Mouse (Mus musculus): ENCODE measurements around the gene Ugt2b37.
"Not testable (repeated sequence)": the region's sequence is repeated elsewhere in the genome, so short reads cannot be mapped to it uniquely, and the experiment has no call there.

Ugt2b37 gene

DNA sequence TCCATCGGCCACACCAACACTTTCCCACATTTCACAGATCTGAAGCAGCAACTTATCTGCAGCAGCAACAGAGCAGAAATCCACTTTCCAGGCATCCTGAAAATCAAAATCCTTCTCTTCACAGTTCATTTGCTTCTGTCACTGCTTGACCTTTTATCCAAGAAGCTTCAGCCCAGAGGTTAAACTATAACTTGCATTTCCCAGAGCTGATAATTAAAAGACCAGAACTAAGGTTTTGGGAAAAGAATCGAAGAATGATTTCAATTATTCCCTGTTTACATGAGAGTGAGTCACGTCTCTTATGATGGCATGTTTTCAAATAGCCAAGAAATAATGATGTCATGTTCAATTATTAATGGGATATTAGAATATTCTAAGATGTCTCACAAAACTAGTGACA, at the start of gene Ugt2b37:
Gene Ugt2b37 (minus strand): TSS at position 129 of the 400 bp plus-strand sequence.
- DNase-seq (ENCODE audit: low spot score) = not testable (repeated sequence)

DNA sequence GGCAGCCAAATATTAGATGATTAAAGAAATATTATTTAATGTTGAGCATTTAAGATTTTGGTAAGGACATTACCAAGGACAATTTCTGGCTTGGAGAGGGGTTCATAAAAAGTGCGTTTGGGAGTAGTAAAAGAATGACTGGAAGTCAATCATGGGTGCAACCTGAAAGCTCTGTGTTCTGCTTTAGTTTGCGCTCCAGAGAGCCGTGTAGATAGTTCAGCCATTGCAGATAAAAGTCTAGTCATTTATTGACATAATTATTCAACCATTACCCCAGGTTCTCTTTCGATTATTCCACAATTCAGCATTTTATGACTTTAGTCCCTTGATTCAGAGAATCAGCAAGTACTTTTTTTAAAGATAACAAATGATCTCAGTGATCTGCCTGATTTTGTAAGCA, 31.6 kb upstream of the Ugt2b37 start:
- not testable (repeated sequence) for DNase-seq (ENCODE audit: low spot score)

DNA sequence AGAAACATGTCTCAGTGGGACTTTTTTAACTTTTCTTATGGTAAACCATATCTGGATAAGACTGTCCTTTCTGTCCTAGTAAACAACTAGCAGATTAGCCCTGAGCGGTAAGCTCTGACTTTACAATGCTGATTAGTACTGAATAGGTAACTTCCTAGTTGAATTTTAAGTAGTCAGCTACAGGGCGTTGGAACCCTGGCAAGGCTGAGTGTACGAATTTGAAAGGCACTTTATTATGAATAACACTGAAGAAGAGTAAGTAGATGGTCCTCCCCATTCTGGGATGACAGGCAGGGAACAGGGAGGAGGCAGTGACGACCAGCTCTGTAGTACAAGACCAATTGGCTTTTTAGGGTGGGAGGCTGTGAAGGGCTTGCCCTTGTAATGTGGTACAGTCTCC, 21.4 kb upstream of the Ugt2b37 start:
- not testable (repeated sequence) for DNase-seq (ENCODE audit: low spot score)

DNA sequence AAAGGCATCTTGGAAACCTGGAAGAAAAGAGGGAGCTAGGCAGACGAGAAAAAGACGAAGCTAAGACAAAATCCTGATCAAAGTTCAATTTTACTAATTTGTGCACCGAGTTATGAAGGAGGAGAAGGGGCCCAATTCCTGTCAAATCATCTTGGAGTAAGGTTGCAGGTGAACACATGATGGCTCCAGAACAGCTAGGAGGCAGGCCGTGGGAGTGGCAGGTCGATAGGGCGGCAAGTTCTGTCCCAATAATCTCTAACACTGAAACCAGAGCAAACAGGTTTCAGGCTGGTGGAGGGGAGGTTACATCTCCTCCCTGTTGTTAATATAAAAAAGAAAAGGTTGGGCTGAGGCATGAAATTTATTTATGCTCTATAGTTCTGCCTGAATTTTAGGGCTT, 21.0 kb upstream of the Ugt2b37 start:
- no peak for DNase-seq (ENCODE audit: low spot score)

DNA sequence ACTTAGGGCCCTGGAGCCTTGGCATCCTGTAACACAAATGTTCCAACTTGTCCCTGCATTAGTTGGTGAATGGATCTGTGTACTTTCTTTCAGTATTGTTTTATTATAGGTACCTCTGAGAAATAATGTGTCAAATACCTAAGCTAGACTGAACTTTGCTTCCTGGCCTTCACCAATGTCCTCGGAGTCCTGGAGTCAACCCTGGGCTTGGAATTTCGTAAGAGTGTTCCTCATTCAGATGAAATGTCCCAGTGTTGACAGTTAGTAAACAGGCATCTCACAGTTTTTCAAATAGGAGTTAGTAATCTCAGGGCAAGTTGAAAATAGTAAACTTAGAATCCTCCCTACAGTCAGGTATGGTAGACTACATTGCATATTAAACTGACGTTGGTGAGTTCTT, 1.2 kb upstream of the Ugt2b37 start:
- no peak for DNase-seq (ENCODE audit: low spot score)

DNA sequence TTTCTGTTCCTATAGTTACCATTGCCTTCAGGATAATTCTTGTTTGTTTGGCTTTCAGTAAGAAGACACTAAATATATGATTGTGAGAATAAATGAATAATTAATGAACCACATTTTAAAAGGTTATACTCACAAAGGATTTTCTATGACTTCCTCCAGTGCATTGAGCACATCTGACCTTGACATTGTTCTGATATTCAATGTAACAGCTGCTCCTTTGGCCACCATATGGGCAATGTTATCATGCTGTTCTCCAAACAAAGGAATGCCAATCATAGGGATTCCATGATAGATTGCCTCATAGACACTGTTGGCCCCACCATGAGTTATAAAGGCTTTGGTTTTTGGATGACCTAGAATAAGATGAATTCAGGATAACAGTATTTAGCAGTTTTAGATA, 12.5 kb downstream of the Ugt2b37 start:
- DNase-seq (ENCODE audit: low spot score) = not testable (repeated sequence)

DNA sequence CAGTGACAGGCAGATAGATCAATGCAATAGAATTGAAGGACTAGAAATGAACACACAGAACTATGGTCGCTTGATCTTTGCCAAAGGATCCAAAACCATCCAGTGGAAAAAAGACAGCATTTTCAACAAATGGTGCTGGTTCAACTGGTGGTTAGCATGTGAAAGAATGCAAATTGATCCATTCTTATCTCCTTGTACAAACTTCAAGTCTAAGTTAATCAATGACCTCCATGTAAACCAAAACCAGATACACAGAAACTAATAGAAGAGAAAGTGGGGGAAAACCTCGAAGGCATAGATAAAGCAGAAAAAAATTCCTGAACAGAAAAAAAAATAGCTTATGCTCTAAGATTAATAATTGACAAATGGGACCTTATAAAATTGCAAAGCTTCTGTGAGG, 58.2 kb downstream of the Ugt2b37 start:
- not testable (repeated sequence) for DNase-seq (ENCODE audit: low spot score)
